Mouse (Mus musculus) stomach, postnatal 0 days (tissue): Measurements from ENCODE around the gene Fgfr4. TPM values are rescaled to one million over a fixed set of nuclear protein-coding genes. Genes with fewer than 3 reads are reported as not detected.

Experiments used
- ATAC-seq: fragments of 200-750 bp; cut with Nextera tagmentation; 2 replicates; pipeline ENCODE4 v1.8.0; 2017; ENCODE audit not compliant: low FRiP score, low TSS enrichment
- DNase-seq: peaks from one replicate; pipeline ENCODE4 v3.0.0-alpha.2; 2016; ENCODE audit warnings: low spot score
- H3K27ac ChIP-seq: fragments of 300-500 bp; sonication (generic); replicated peaks from 2 replicates; pipeline ENCODE4 v1.5.1; 2014; ENCODE audit warnings: mild to moderate bottlenecking, control low read depth
- H3K27me3 ChIP-seq: fragments of 300-500 bp; sonication (generic); 2 replicates; pipeline ENCODE4 v1.6.1; 2014; ENCODE audit warnings: low read length; ENCODE audit not compliant: control insufficient read depth, insufficient read depth
- H3K36me3 ChIP-seq: fragments of 300-500 bp; sonication (generic); 2 replicates; pipeline ENCODE4 v1.6.1; 2014; ENCODE audit warnings: low read length, mixed read lengths; ENCODE audit not compliant: control insufficient read depth, insufficient read depth
- H3K4me1 ChIP-seq: fragments of 300-500 bp; sonication (generic); replicated peaks from 2 replicates; pipeline ENCODE4 v1.6.1; 2014; ENCODE audit warnings: antibody characterized with exemption; ENCODE audit not compliant: control insufficient read depth, insufficient read depth
- H3K4me2 ChIP-seq: fragments of 300-500 bp; sonication (generic); replicated peaks from 2 replicates; pipeline ENCODE4 v1.6.1; 2014; ENCODE audit warnings: low read depth, mild to moderate bottlenecking, control low read depth, moderate library complexity
- H3K4me3 ChIP-seq: fragments of 300-500 bp; sonication (generic); 2 replicates; pipeline ENCODE4 v1.5.1; 2014; ENCODE audit warnings: low read depth, low read length, control low read depth
- H3K9ac ChIP-seq: fragments of 300-500 bp; sonication (generic); 2 replicates; pipeline ENCODE4 v1.6.1; 2014; ENCODE audit warnings: mild to moderate bottlenecking, low read length, control low read depth, mixed read lengths
- H3K9me3 ChIP-seq: fragments of 300-500 bp; sonication (generic); 2 replicates; pipeline ENCODE4 v1.6.1; 2016; ENCODE audit warnings: low read length; ENCODE audit not compliant: control insufficient read depth
- CTCF ChIP-seq: IDR thresholded peaks from 2 replicates; pipeline ENCODE4 v1.5.1; 2016; ENCODE audit warnings: antibody characterized with exemption, low read depth, mild to moderate bottlenecking, moderate library complexity
- EP300 ChIP-seq: optimal IDR thresholded peaks from 2 replicates; pipeline ENCODE3; 2016; ENCODE audit warnings: antibody characterized with exemption
- WGBS: fragments of 180-500 bp; shearing (Covaris S2); extraction: QIAGEN DNeasy Blood & Tissue Kit; methylation state at CpG from one replicate; pipeline ENCODE4 v1.1.7; 2014; 5-methylcytosine and 5-hydroxymethylcytosine counted together
- polyA plus RNA-seq: library from polyadenylated mRNA; unstranded; fragments of >200 nt; fragmentation: Nextera tagmentation; extraction: Ambion mirVana; gene quantifications from 2 replicates; pipeline ENCODE4 v1.2.1, GENCODE M21; 2015

Gene Fgfr4
- polyA plus RNA-seq, 1 experiment from 2014 or later = 1.4 TPM

DNA sequence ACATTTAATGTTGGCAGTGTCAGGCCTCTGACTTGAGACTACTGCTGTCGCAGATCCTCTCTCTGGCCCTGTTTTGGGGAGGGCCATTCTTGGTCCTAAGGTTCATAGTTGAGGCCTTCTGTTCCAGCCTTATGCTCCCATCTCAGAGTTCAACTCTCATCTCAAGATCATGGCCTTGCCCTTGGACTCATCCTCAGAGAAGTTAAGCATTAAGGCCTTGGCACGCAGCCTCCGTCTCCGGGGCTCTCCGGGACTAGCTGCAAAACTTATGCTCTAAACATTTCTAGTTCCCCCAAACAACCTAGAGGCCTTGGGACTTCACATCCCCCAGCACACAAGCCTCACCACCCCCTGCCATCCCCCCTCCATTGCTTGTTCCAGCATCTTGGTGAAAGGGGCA lies 15.8 kb downstream of the Fgfr4 start:
- DNase-seq (no peak), ATAC-seq (no peak)
- 69% methylated on average over 5 of the region's 5 CpGs for WGBS
- no peak overlapping the region for H3K9ac ChIP-seq
- H3K27ac ChIP-seq = peak overlapping the region; percentile 49
- H3K4me2 ChIP-seq = no peak overlapping the region
- peaks cover 7% of the 10 kb centered on the region for H3K4me1 ChIP-seq
- no peaks in the 10 kb centered on the region for H3K9me3 ChIP-seq
- no peaks in the 10 kb centered on the region for H3K27me3 ChIP-seq
- no peaks in the 10 kb centered on the region for H3K36me3 ChIP-seq
- TF ChIP-seq EP300 = no peak
- no peak for TF ChIP-seq CTCF
- H3K4me3 ChIP-seq = no peak overlapping the region

DNA sequence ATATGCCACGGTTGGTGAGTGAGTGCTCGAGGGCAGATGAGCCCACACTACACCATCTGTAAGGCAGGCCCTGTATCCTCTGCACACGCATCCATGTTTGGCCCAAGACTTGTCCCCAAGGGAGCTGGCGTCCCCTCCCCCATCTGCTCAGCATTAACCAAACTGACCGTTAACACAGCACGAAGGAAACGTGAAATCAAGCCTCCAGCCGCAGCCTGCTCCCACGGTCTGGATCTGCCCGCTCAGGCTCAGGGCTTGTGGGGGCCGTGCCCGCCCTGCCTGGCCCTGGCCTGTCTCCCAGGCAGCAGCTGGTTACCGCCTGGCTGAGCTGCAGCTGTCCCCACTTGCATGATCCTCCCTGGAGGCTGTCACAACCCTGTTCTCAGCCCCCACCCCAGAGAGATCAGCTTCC lies 16.5 kb downstream of the Fgfr4 start:
- H3K4me2 ChIP-seq = no peak overlapping the region
- no peaks in the 10 kb centered on the region for H3K9me3 ChIP-seq
- H3K4me3 ChIP-seq = no peak overlapping the region
- H3K27ac ChIP-seq = peak overlapping the region; percentile 49
- peak; percentile 35 for DNase-seq
- no peaks in the 10 kb centered on the region for H3K36me3 ChIP-seq
- 59% methylated on average over 13 of the region's 13 CpGs for WGBS
- H3K4me1 ChIP-seq = peaks cover 7% of the 10 kb centered on the region
- TF ChIP-seq EP300 (no peak), CTCF (no peak)
- H3K27me3 ChIP-seq = no peaks in the 10 kb centered on the region
- ATAC-seq = peak; percentile 63; the same call in 1 of the 2 replicates
- H3K9ac ChIP-seq = no peak overlapping the region

DNA sequence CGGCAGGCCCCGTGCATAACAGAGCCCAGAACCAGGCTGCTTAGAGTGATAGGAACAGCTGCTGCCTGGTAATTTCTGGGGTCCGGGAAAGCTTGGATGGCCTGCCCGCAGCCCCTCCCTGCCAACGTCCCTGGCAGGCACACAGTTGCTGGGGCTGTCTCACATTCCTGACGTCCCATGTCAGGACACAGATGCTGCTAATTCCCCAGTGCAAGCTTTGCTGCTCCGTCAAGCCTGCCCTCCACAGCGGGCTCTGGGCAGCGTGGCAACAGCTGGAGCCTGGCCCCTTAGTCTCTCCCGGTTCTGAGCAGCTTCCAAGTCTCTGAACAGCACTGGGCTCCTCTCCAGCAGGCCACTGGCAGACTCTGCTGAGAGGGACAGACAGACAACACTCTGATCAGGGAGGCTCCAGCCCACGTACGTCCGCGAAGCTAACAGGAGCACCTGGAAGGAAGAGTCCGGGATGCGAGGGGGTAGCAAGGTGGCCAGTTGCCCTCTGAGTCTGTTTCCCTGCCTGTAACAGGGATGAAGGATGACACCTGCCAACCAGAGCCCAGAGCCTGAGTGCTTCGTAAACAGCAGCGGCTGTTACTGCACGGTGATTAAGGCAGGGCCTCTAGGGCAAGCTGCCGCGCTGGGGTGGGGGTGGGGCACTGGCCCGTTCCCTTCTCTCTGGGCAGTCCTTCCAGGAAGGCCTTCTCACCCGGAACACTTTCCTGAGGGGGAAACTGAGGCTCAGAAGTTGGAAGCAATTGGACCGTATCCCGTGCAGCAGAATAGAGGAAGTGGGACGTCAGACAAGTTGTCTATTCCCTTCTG lies 19.3 kb downstream of the Fgfr4 start:
- TF ChIP-seq EP300 = no peak
- TF ChIP-seq CTCF = no peak
- 13% methylated on average over 26 of the region's 26 CpGs for WGBS
- Histone ChIP-seq H3K4me2 (peak overlapping the region; percentile 49), H3K4me3 (no peak overlapping the region), H3K9me3 (no peaks in the 10 kb centered on the region), H3K4me1 (peaks cover 7% of the 10 kb centered on the region), H3K36me3 (no peaks in the 10 kb centered on the region), H3K27me3 (no peaks in the 10 kb centered on the region), H3K27ac (peak overlapping the region; percentile 76), H3K9ac (peak overlapping the region; percentile 43)
- DNase-seq = peak; percentile 57
- peak; percentile 53 for ATAC-seq

DNA sequence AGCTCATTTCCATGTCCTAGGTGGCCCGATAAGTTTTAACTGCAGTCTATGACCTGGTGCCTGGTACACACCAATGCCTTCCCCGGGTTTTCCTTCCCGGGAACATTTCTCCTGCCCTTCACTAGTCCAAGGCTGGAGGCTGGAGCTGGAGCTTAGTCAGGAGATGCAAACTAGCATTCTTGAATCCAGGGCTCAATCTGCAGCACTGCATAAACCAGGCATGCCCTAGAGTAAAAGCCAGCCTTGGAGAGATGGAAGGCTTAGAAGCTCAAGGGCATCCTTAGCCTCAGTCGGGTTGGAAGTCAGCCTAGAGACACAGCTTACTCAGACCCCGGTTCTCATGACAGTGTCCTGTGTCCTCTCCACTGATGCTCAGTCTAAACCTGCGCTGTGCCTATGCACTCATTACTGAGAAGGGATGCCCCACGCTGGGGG lies 19.9 kb downstream of the Fgfr4 start:
- no peak overlapping the region for H3K4me3 ChIP-seq
- H3K9ac ChIP-seq = peak overlapping the region; percentile 43
- no peak overlapping the region; the same call in 1 of the 2 replicates for H3K27ac ChIP-seq

DNA sequence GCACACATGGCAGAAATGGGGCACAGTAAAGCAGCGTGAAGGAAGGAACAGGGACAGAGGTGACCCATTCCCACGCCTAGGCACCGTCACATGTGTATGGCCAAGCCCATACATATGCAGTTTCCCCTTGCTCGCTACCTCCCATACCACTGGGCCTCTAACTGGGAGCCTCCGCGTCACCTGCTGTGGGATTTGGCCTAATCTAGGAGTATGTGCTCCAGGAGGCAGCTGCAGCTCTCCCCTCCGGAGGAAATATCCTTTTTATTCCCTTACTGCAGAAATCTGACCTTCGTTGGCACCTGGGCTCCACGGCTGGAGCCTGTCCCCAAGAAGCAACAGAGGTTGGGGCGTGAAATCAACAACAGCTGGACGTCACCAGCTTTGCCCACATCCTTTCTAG lies 21.9 kb downstream of the Fgfr4 start:
- H3K27me3 ChIP-seq = no peaks in the 10 kb centered on the region
- TF ChIP-seq EP300 (no peak), CTCF (no peak)
- no peak overlapping the region for H3K4me3 ChIP-seq
- no peak overlapping the region for H3K9ac ChIP-seq
- no peaks in the 10 kb centered on the region for H3K36me3 ChIP-seq
- no peaks in the 10 kb centered on the region for H3K9me3 ChIP-seq
- no peak for DNase-seq
- no peak overlapping the region for H3K27ac ChIP-seq
- 87% methylated on average over 11 of the region's 11 CpGs for WGBS
- peaks cover 7% of the 10 kb centered on the region for H3K4me1 ChIP-seq
- no peak for ATAC-seq
- H3K4me2 ChIP-seq = no peak overlapping the region

More for the DNA sequence above, 19.9 kb downstream of the Fgfr4 start:
- 40% methylated on average over 7 of the region's 7 CpGs for WGBS
- no peak for ATAC-seq
- Histone ChIP-seq H3K27me3 (no peaks in the 10 kb centered on the region), H3K9me3 (no peaks in the 10 kb centered on the region), H3K4me1 (peaks cover 7% of the 10 kb centered on the region), H3K4me2 (peak overlapping the region; percentile 49; the same call in 1 of the 2 replicates), H3K36me3 (no peaks in the 10 kb centered on the region)
- no peak for TF ChIP-seq CTCF
- no peak for TF ChIP-seq EP300
- DNase-seq = no peak

DNA sequence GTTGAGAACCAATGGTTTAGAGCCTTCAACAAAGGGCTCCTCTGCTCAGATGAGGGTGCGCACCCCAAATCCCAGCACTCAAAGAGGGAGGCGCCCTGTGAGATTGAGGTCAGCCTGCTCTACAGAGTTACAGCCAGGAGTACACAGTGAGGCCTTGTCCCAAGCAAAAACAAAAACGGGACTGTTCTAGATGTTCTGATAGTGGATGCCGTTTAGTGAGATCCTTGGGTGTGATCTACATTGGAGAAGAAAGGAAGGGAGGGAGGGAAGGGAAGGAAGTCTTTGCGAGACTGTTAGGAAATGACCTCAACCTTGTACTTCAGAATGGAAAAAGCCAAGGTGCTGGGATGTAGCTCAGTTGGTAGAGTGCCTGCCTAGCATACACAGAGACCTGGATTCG lies 23.8 kb downstream of the Fgfr4 start:
- TF ChIP-seq CTCF = no peak
- no peak for TF ChIP-seq EP300
- no peak overlapping the region for H3K9ac ChIP-seq
- no peaks in the 10 kb centered on the region for H3K36me3 ChIP-seq
- H3K27ac ChIP-seq = no peak overlapping the region
- H3K27me3 ChIP-seq = no peaks in the 10 kb centered on the region
- ATAC-seq (no peak), DNase-seq (no peak)
- H3K4me2 ChIP-seq = no peak overlapping the region
- no peak overlapping the region for H3K4me3 ChIP-seq
- H3K4me1 ChIP-seq = peaks cover 7% of the 10 kb centered on the region
- 82% methylated on average over 6 of the region's 6 CpGs for WGBS
- no peaks in the 10 kb centered on the region for H3K9me3 ChIP-seq
